Mouse (Mus musculus) heart, adult 2 months (tissue): Measurements from ENCODE around the gene Ankrd27. TPM values are rescaled to one million over a fixed set of nuclear protein-coding genes. Genes with fewer than 3 reads are reported as not detected.

Experiments used
- DNase-seq, 2 experiments: peaks; one replicate each; pipeline ENCODE4 v3.0.0; 2021
- H3K27ac ChIP-seq: fragments of 200-600 bp; 2 replicates; pipeline ENCODE4 v1.8.1; 2022
- H3K27me3 ChIP-seq: fragments of 200-500 bp; 2 replicates; pipeline ENCODE4 v1.6.1; 2012; ENCODE audit warnings: mild to moderate bottlenecking, low read length, inconsistent platforms, mixed read lengths; ENCODE audit not compliant: control insufficient read depth, insufficient read depth
- H3K36me3 ChIP-seq: fragments of 200-500 bp; 2 replicates; pipeline ENCODE4 v1.6.1; 2012; ENCODE audit warnings: low read length, inconsistent platforms; ENCODE audit not compliant: control insufficient read depth, insufficient read depth
- H3K4me1 ChIP-seq: fragments of 200-500 bp; 2 replicates; pipeline ENCODE4 v1.6.1; 2011; ENCODE audit warnings: low read length; ENCODE audit not compliant: control insufficient read depth, insufficient read depth
- H3K4me3 ChIP-seq: fragments of 200-600 bp; 2 replicates; pipeline ENCODE4 v1.8.1; 2022
- H3K79me2 ChIP-seq: fragments of 200-500 bp; replicated peaks from 2 replicates; pipeline ENCODE4 v1.6.1; 2012; ENCODE audit warnings: mild to moderate bottlenecking, inconsistent platforms, low read length, moderate library complexity, mixed read lengths; ENCODE audit not compliant: control insufficient read depth, insufficient read depth
- H3K9ac ChIP-seq: fragments of 200-500 bp; 2 replicates; pipeline ENCODE4 v1.6.1; 2012; ENCODE audit warnings: low read depth, mild to moderate bottlenecking, control low read depth, inconsistent platforms, low read length, mixed read lengths
- CTCF ChIP-seq: fragments of 200-600 bp; IDR thresholded peaks from 2 replicates; pipeline ENCODE4 v1.8.1; 2022; ENCODE audit warnings: antibody characterized with exemption, mild to moderate bottlenecking, moderate library complexity
- EP300 ChIP-seq: fragments of 200-500 bp; IDR thresholded peaks from 2 replicates; pipeline ENCODE4 v1.6.1; 2011; ENCODE audit warnings: low read depth, low read length, control low read depth; ENCODE audit not compliant: insufficient read depth
- POLR2A ChIP-seq: fragments of 200-500 bp; IDR thresholded peaks from 2 replicates; pipeline ENCODE4 v1.6.1; 2011; ENCODE audit warnings: mild to moderate bottlenecking, low read depth, low read length, control low read depth; ENCODE audit not compliant: insufficient read depth
- WGBS: fragments of 180-500 bp; shearing (Covaris S2); methylation state at CpG from one replicate; pipeline ENCODE4 v1.1.7; 2018; 5-methylcytosine and 5-hydroxymethylcytosine counted together
- intact Hi-C: fragments of 180-260 bp; cut with DNase I; formaldehyde crosslinking; loops from one replicate; pipeline ENCODE4 v1.15.1; 2025
- long read RNA-seq: library from polyadenylated mRNA; stranded (forward); transcript quantifications from one replicate; pipeline ENCODE4 v2.0.0, GENCODE M21; 2021
- polyA plus RNA-seq: library from polyadenylated mRNA; depleted of rRNA; stranded (reverse); fragments of >200 nt; gene quantifications from 2 replicates; pipeline ENCODE4 v1.2.3, GENCODE M21; 2012; rRNA removed
- total RNA-seq, 2 experiments: library from RNA; stranded (reverse); gene quantifications; 2 replicates each; pipeline ENCODE4 v1.2.3; 2021

The Ankrd27 gene
- total RNA-seq = 10 to 100 TPM; 12.5 to 13.7 TPM
- polyA plus RNA-seq = 10.6 and 13.2 TPM in 2 replicates
- long read RNA-seq, full-length matches to known transcripts = 12 of 21 reads
- long read RNA-seq, partial matches to known transcripts = 2 of 21 reads
- long read RNA-seq, other reads (novel, unspliced or antisense) = 7 of 21 reads

DNA sequence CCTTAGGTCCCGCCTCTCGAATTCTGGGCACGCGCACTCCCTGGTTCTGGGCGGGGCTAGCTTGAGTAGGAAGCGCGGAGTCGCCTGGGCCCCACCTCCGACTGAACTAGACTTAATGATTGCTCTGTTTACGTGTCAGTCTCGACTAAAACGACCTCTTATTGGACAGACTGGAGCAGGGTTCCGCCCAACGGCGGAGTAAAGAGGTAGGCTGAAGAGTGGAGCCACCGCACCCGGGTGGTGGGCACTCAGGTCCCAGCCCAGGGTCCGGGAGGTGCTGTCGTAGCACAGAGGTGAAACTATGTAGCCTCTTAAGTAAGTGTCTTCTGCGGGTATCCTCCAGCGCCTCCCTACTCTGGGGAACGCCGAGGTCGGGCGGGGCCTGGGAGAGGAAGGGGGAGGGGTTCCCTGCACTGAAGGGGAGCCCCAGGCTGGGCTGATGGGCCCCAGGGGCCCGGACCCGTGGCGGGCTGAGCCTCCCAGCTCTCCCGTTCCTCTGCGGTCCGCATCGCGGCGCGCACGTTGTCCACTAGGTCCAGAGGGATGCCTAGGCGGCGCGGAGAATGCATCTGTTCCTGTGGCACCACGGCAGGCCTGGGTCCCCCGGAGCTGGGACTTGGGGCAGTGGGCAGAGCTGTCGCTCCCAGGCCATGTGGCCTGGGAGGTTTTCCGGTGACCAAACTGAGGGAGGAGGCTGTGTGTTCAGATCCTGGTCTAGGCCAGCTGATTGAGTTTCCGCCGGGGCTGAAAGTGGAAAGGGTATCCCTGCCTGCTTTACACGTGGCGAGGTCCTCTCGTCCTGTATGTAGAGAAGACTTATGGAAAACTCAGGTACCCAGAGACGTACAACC lies at the start of gene Ankrd27:
Gene Ankrd27, plus strand, starts transcription at position 190 of the 851 bp plus-strand sequence.
- intact Hi-C loops = loop anchor here (5.0 kb wide), 1 partner anchor 61 kb away; the partner anchor contains the start of gene Pdcd5
- H3K27ac ChIP-seq = peak within 1 kb of the TSS; percentile 77

DNA sequence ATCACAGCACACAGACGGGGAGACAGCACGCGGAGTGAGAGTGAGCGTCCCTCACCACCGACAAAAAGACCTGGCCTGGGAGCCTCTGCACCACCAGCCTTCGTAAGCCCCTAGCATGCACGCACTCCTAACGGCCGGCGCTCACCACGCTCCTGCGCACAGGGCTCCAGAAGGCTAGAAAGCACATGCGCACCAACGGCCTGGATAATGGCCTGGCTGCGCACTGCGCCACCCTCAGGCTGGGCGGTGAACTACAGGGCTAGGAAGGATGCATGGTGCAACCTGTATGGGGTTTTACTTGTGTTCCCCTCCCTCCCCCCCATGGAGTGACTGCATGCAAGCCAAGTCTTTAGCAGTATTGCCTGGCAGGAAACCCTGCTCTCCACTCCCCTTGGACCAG lies 48.5 kb upstream of the Ankrd27 start, which contains the start of gene Tdrd12:
Gene Tdrd12, minus strand, starts transcription at position 184 of the 400 bp plus-strand sequence.
- TF ChIP-seq EP300 (no peak), CTCF (0 out of 2 replicates have a peak, but pooled peaks have one; percentile 4)
- Histone ChIP-seq H3K27me3 (no peaks in the 10 kb centered on the region), H3K27ac (no peak within 1 kb of the TSS), H3K9ac (no peak within 1 kb of the TSS), H3K4me3 (no peak within 1 kb of the TSS), H3K36me3 (no peaks in the 10 kb centered on the region), H3K4me1 (no peaks in the 10 kb centered on the region), H3K79me2 (no peaks in the 10 kb centered on the region)
- 85% methylated on average over 17 of the region's 17 CpGs for WGBS
- no peak for DNase-seq
- intact Hi-C loops = no loop called here

More for the DNA sequence above, at the start of gene Ankrd27:
- no peaks in the 10 kb centered on the region for H3K36me3 ChIP-seq
- under 1% methylated on average over 49 of the region's 49 CpGs for WGBS
- H3K79me2 ChIP-seq = no peaks in the 10 kb centered on the region; the same call in 1 of the 2 replicates
- peak within 1 kb of the TSS; percentile 81 for H3K4me3 ChIP-seq
- H3K9ac ChIP-seq = peak within 1 kb of the TSS; percentile 66
- peaks cover 9% of the 10 kb centered on the region; the same call in 1 of the 2 replicates for H3K27me3 ChIP-seq
- TF ChIP-seq CTCF (no peak), EP300 (no peak), POLR2A (peak; percentile 76)
- DNase-seq = peak; percentile 95
- H3K4me1 ChIP-seq = peaks cover 1% of the 10 kb centered on the region; the same call in 1 of the 2 replicates

DNA sequence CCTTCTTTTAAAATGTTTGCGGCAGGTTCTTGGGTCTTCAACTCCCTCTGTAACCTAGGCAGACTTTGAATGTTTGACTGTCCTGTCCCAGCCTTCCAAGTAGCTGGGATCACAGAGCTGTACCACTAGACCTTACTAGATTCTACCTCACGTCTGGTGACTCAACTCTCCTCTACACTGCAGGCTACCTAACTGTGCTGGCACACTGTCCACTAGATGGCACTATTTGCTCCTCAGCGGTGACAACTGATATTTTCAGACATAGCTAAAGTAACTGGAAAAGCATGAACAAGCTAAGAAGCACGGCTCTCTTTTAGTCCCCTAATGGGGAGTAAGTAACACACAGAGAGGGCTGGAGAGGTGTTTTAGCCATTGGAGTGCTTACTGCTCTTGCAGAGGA lies 40.2 kb upstream of the Ankrd27 start:
- H3K36me3 ChIP-seq = no peaks in the 10 kb centered on the region
- no peak overlapping the region for H3K4me3 ChIP-seq
- H3K79me2 ChIP-seq = no peaks in the 10 kb centered on the region
- no peaks in the 10 kb centered on the region for H3K27me3 ChIP-seq
- peak; percentile 22 to 41 for DNase-seq
- 33% methylated on average over 4 of the region's 4 CpGs for WGBS
- intact Hi-C loops = loop anchor here (2.0 kb wide), 2 partner anchors 25 to 91 kb away; no protein-coding TSS in a partner anchor
- H3K4me1 ChIP-seq = no peaks in the 10 kb centered on the region
- no peak overlapping the region for H3K27ac ChIP-seq
- TF ChIP-seq POLR2A = no peak
- TF ChIP-seq CTCF = peak; percentile 91
- no peak overlapping the region for H3K9ac ChIP-seq

DNA sequence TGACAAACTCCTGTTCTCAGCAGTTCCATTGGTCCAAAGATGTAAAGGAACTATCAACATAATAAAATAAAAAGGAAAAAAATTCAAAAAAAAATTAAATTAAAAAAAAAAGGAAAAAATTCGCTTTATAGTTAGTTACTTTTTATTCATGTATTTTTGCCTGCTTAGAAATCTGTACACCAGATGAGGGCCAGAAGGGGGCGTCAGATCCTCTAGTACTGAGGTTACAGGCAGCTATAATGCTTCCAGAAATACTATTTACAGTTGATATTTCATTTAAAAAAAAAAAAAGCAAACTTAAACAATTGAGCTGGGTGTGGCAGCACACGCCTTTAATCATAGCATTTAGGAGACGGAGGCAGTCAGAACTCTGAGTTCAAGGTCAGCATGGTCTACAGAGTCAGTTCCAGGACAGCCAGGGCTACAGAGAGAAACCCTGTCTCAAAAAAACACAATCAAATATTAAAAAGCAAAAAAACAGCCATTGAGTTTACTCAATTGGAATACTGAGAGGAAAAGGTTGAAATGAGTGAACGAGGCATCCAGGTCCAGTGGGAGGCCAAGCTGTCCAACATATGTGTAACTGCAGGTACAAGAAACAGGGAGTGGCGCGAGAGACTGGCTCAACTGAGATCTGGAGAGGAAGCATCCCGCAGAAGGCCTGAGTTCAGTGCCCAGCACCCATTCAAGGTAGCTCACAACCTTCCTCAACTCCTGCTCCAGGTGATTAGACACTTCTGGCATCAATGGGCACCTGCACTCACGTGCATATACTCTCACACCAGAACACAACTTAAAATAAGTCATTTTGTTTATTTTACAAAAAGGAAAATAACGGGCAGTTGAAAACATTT lies 32.1 kb upstream of the Ankrd27 start:
- WGBS = 74% methylated on average over 10 of the region's 10 CpGs
- intact Hi-C loops = loop anchor here (10.0 kb wide), 1 partner anchor 159 kb away; the partner anchor contains the start of genes Cep89 and Faap24
- peak; percentile 58 for TF ChIP-seq CTCF
- no peak for TF ChIP-seq POLR2A
- H3K79me2 ChIP-seq = no peaks in the 10 kb centered on the region
- no peaks in the 10 kb centered on the region for H3K36me3 ChIP-seq
- H3K27me3 ChIP-seq = no peaks in the 10 kb centered on the region
- no peak overlapping the region; the same call in 1 of the 2 replicates for H3K27ac ChIP-seq
- H3K4me1 ChIP-seq = no peaks in the 10 kb centered on the region
- H3K9ac ChIP-seq = no peak overlapping the region
- DNase-seq = peak in 1 of 2 experiments; percentile 4
- peak overlapping the region; percentile 26; the same call in 1 of the 2 replicates for H3K4me3 ChIP-seq

DNA sequence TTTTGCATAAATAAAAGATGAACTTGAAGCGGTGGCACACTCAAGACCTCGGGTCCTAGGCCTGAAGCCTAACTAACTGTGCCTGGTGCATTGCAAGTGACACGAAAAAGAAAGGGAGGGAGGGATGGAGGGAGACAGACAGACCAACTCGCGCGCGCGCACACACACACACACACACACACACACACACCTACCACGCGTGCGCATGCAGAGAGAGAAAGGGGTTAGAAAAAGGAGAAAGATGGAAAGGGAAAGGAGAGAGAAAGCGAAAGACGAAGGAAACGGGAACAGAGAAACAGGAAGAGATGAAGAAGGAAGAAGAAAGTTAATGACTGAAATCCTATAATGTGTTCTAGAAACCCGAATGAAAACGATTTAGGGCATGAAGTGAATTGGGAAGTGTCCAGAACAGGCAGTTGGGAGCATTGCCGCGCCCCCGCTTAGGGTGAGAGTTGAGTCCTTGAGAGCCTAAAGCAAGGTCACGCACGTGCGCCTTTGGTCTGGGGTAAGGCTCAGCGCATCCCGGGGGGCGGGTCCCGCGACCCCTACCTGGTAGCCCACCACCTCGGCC lies 31.4 kb upstream of the Ankrd27 start:
- no peak for TF ChIP-seq POLR2A
- no peak for TF ChIP-seq CTCF
- no peak for TF ChIP-seq EP300
- WGBS = 8% methylated on average over 28 of the region's 28 CpGs
- DNase-seq = peak; percentile 12 to 27
- intact Hi-C loops = loop anchor here (10.0 kb wide), 1 partner anchor 160 kb away; the partner anchor contains the start of genes Cep89 and Faap24
- no peaks in the 10 kb centered on the region for H3K27me3 ChIP-seq
- peak overlapping the region; percentile 96 for H3K27ac ChIP-seq
- peak overlapping the region; percentile 73 for H3K4me3 ChIP-seq
- no peaks in the 10 kb centered on the region for H3K4me1 ChIP-seq
- H3K79me2 ChIP-seq = no peaks in the 10 kb centered on the region
- H3K36me3 ChIP-seq = no peaks in the 10 kb centered on the region
- H3K9ac ChIP-seq = peak overlapping the region; percentile 88
